Mouse (Mus musculus): ENCODE data around the gene Itih3. TPM values are rescaled to one million over a fixed set of nuclear protein-coding genes. Genes with fewer than 3 reads are reported as not detected.

Itih3 gene
- polyA plus RNA-seq, 1 experiment from 2014 or later, result 0.18 TPM

GRCm38 (mm10) chr14:30886204-30886603 is 37.4 kb downstream of the Itih3 start, which contains the start of gene Itih4:
TSS of gene Itih4 (plus strand) at chr14:30886476.
- ATAC-seq, result no peak
- Histone ChIP-seq H3K4me3 (no peak within 1 kb of the TSS), H3K4me2 (no peak within 1 kb of the TSS), H3K4me1 (no peaks in the 10 kb centered on the region), H3K27ac (no peak within 1 kb of the TSS), H3K36me3 (ENCODE audit: poor library complexity, severe bottlenecking) (no peaks in the 10 kb centered on the region), H3K27me3 (no peaks in the 10 kb centered on the region), H3K9me3 (replicated peaks) (no peaks in the 10 kb centered on the region), H3K9ac (no peak within 1 kb of the TSS)
- WGBS, result 93% methylated on average over 3 of the region's 3 CpGs

DNA sequence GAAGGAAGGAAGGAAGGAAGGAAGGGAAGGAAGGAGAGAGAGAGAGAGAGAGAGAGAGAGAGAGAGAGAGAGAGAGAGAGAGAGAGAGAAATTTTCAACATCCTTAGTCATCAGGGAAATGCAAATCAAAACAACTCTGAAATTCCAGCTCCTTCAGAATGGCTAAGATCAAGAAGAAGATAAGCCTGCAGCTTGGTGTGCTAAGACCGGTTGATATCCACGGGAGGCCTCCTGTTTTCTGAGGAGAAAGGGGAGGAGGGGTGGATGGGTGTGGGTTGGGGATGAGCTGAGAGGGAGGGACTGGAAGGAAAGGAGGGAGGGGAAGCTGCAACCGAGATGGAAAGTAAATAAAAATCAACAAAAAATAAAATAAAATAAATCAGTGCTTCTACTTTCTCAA is 38.3 kb downstream of the Itih3 start:
- Histone ChIP-seq H3K9ac (no peak overlapping the region), H3K36me3 (ENCODE audit: poor library complexity, severe bottlenecking) (no peaks in the 10 kb centered on the region), H3K4me2 (no peak overlapping the region), H3K4me3 (no peak overlapping the region), H3K9me3 (replicated peaks) (no peaks in the 10 kb centered on the region), H3K27ac (no peak overlapping the region), H3K4me1 (no peaks in the 10 kb centered on the region), H3K27me3 (no peaks in the 10 kb centered on the region)
- no peak for ATAC-seq
- WGBS, result 24% methylated on average over 3 of the region's 3 CpGs

DNA sequence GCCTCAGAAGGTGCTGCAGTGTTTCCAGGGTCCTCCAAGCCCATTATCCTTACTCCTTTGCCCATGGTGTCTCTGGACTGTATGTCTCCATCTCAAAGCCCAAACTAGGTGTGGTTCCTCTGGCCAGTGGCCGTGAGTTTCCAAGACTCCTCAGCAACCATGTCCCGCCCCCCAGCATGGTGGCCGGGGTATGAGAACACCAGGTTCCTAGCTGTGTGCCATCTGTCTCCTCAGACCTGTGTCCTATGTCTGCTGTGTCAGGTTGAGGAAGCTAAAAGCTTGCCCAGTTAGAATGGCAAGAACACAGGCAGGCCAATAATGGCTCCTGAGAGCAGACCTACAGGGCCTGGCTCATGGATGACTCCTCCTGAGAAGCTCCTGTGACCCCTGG is 41.8 kb downstream of the Itih3 start:
- Histone ChIP-seq H3K4me2 (no peak overlapping the region), H3K27me3 (no peaks in the 10 kb centered on the region), H3K27ac (no peak overlapping the region), H3K9ac (no peak overlapping the region), H3K4me1 (peaks cover 2% of the 10 kb centered on the region; the same call in 1 of the 2 replicates), H3K9me3 (replicated peaks) (no peaks in the 10 kb centered on the region), H3K4me3 (no peak overlapping the region), H3K36me3 (ENCODE audit: poor library complexity, severe bottlenecking) (peaks cover 4% of the 10 kb centered on the region; the same call in 1 of the 2 replicates)
- 89% methylated on average over 3 of the region's 3 CpGs for WGBS
- ATAC-seq, result no peak

GRCm38 (mm10) chr14:30880811-30881717 is 42.5 kb downstream of the Itih3 start:
- WGBS, result 86% methylated on average over 17 of the region's 17 CpGs
- ATAC-seq, result no peak
- Histone ChIP-seq H3K4me1 (peaks cover 2% of the 10 kb centered on the region; the same call in 1 of the 2 replicates), H3K36me3 (ENCODE audit: poor library complexity, severe bottlenecking) (peaks cover 4% of the 10 kb centered on the region; the same call in 1 of the 2 replicates), H3K4me2 (no peak overlapping the region), H3K4me3 (no peak overlapping the region), H3K9me3 (replicated peaks) (no peaks in the 10 kb centered on the region), H3K9ac (no peak overlapping the region), H3K27me3 (no peaks in the 10 kb centered on the region), H3K27ac (no peak overlapping the region)

DNA sequence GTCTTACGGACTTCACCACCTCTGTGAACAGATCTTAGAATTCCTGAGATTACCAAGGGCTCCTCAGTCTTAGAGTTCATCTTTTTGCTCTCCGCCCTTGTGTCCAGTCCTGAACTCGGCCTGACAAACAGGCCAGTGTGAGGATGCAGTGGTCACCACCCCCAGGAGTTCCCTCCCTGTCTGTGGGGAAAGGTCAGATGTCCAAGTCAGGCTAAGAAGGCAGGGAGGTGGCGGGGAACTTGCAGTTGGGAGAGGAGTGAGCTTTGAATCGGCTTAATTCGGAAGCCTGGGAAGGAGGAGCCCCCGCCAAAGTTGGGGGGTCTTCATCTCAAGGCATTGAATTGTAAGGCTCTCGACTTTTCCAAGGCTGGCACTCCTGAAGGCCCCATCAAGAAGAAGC is 43.3 kb downstream of the Itih3 start:
- Histone ChIP-seq H3K4me1 (peaks cover 2% of the 10 kb centered on the region; the same call in 1 of the 2 replicates), H3K27me3 (no peaks in the 10 kb centered on the region), H3K27ac (no peak overlapping the region), H3K4me2 (no peak overlapping the region), H3K9ac (no peak overlapping the region), H3K9me3 (replicated peaks) (no peaks in the 10 kb centered on the region), H3K4me3 (no peak overlapping the region), H3K36me3 (ENCODE audit: poor library complexity, severe bottlenecking) (peaks cover 10% of the 10 kb centered on the region)
- no peak for ATAC-seq
- WGBS, result 80% methylated on average over 8 of the region's 8 CpGs

- Histone ChIP-seq H3K9me3 (replicated peaks) (no peaks in the 10 kb centered on the region), H3K4me2 (no peak overlapping the region), H3K4me1 (peaks cover 2% of the 10 kb centered on the region; the same call in 1 of the 2 replicates), H3K4me3 (no peak overlapping the region), H3K36me3 (ENCODE audit: poor library complexity, severe bottlenecking) (peaks cover 11% of the 10 kb centered on the region), H3K27ac (no peak overlapping the region), H3K9ac (no peak overlapping the region), H3K27me3 (no peaks in the 10 kb centered on the region)
- 71% methylated on average over 9 of the region's 9 CpGs for WGBS
- ATAC-seq, result no peak
Observed at GRCm38 (mm10) chr14:30879794-30880193, 43.8 kb downstream of the Itih3 start.

DNA sequence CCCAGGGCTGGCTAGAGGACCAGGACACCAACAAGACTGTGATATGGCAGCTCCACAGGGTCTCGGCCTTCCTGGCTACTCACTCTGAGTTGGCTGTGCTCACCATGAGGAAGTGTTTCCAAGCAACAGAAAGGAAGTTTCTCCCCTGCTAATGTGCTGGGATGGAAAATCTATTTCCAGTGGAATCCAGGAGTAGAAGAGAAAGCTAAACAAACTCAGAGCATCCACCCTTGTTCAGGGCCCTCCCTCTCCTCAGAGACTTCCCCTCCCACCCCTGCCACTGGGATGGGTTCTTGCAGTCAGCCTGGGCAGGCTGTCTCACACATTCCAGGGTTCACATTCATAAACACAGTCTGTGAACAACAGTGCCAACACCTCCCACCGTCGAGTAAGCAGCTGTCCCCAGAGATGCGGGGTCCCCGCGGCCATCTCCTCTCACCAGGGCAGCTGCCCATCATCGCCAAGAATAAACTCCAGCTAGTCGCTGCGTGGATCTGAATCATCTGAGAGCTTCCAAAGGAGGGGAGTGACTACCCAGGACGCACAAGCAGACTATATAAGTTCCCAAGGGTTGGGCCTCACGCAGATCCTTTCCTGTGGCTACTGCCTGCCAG is 44.5 kb downstream of the Itih3 start, which contains the start of gene Mustn1:
TSS of gene Mustn1 (plus strand) at position 243 of the 614 bp plus-strand sequence.
- Histone ChIP-seq H3K27ac (no peak within 1 kb of the TSS), H3K36me3 (ENCODE audit: poor library complexity, severe bottlenecking) (peaks cover 16% of the 10 kb centered on the region), H3K9ac (no peak within 1 kb of the TSS), H3K4me2 (no peak within 1 kb of the TSS), H3K27me3 (no peaks in the 10 kb centered on the region), H3K4me3 (no peak within 1 kb of the TSS), H3K9me3 (replicated peaks) (no peaks in the 10 kb centered on the region), H3K4me1 (peaks cover 2% of the 10 kb centered on the region; the same call in 1 of the 2 replicates)
- no peak for ATAC-seq
- 66% methylated on average over 11 of the region's 11 CpGs for WGBS

GRCm38 (mm10) chr14:30877827-30878226 is 45.7 kb downstream of the Itih3 start:
- peaks cover 28% of the 10 kb centered on the region for H3K36me3 ChIP-seq (ENCODE audit: poor library complexity, severe bottlenecking)
- no peaks in the 10 kb centered on the region for H3K27me3 ChIP-seq
- peaks cover 2% of the 10 kb centered on the region; the same call in 1 of the 2 replicates for H3K4me1 ChIP-seq
- H3K9ac ChIP-seq, result no peak overlapping the region
- no peak overlapping the region for H3K4me2 ChIP-seq
- H3K27ac ChIP-seq, result no peak overlapping the region
- ATAC-seq, result no peak
- H3K4me3 ChIP-seq, result no peak overlapping the region
- WGBS, result 91% methylated on average over 3 of the region's 3 CpGs
- H3K9me3 ChIP-seq (replicated peaks), result no peaks in the 10 kb centered on the region

GRCm38 (mm10) chr14:30876451-30876850 is 47.1 kb downstream of the Itih3 start:
- H3K4me1 ChIP-seq, result peaks cover 2% of the 10 kb centered on the region; the same call in 1 of the 2 replicates
- no peak overlapping the region for H3K4me3 ChIP-seq
- H3K36me3 ChIP-seq (ENCODE audit: poor library complexity, severe bottlenecking), result peaks cover 32% of the 10 kb centered on the region
- WGBS, result 94% methylated on average over 10 of the region's 10 CpGs
- H3K4me2 ChIP-seq, result no peak overlapping the region
- no peak for ATAC-seq
- no peaks in the 10 kb centered on the region for H3K9me3 ChIP-seq (replicated peaks)
- H3K9ac ChIP-seq, result no peak overlapping the region
- no peak overlapping the region for H3K27ac ChIP-seq
- H3K27me3 ChIP-seq, result no peaks in the 10 kb centered on the region

DNA sequence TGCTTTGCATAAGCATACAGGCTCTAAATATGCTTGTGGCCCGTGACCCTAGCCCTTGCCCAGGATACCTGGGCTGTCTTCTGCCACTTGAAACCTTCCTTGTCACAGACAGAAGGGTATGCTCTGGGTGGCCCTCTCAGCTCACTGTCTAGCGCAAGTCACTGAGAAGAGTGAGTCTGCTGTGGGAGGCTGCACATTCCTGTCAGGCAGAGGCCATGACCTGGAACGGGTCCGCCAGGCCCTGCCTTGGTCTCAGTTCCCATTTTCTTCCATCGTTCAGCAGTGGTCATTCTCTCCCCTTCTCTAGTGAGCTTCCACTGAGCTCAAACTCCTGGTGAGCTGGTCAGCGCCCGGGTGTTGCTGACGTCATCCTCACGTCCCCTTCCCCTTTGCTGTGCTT is 47.6 kb downstream of the Itih3 start:
- H3K4me1 ChIP-seq, result peaks cover 2% of the 10 kb centered on the region; the same call in 1 of the 2 replicates
- H3K27ac ChIP-seq, result no peak overlapping the region
- H3K4me3 ChIP-seq, result no peak overlapping the region
- no peaks in the 10 kb centered on the region for H3K27me3 ChIP-seq
- H3K9me3 ChIP-seq (replicated peaks), result no peaks in the 10 kb centered on the region
- WGBS, result 91% methylated on average over 9 of the region's 9 CpGs
- H3K9ac ChIP-seq, result no peak overlapping the region
- no peak overlapping the region for H3K4me2 ChIP-seq
- peaks cover 36% of the 10 kb centered on the region for H3K36me3 ChIP-seq (ENCODE audit: poor library complexity, severe bottlenecking)
- no peak for ATAC-seq

GRCm38 (mm10) chr14:30875130-30875865 is 48.3 kb downstream of the Itih3 start:
- 91% methylated on average over 12 of the region's 12 CpGs for WGBS
- Histone ChIP-seq H3K4me2 (no peak overlapping the region), H3K9ac (no peak overlapping the region), H3K4me1 (peaks cover 2% of the 10 kb centered on the region; the same call in 1 of the 2 replicates), H3K4me3 (no peak overlapping the region), H3K27me3 (no peaks in the 10 kb centered on the region), H3K27ac (no peak overlapping the region), H3K9me3 (replicated peaks) (no peaks in the 10 kb centered on the region), H3K36me3 (ENCODE audit: poor library complexity, severe bottlenecking) (peaks cover 41% of the 10 kb centered on the region)
- ATAC-seq, result no peak
